Mouse (Mus musculus) CH12.LX (cell line): ENCODE measurements around the gene Lrrc23. TPM values are rescaled to one million over a fixed set of nuclear protein-coding genes. Genes with fewer than 3 reads are reported as not detected.

Experiments
- DNase-seq: peaks from one replicate; pipeline ENCODE4 v3.0.0-alpha.2; 2013; ENCODE audit errors: extremely low read depth
- H3K27ac ChIP-seq: 2 replicates; pipeline ENCODE4 v1.5.1; 2012; ENCODE audit warnings: low read depth, mild to moderate bottlenecking, control low read depth, moderate library complexity; ENCODE audit not compliant: insufficient read depth
- H3K27me3 ChIP-seq: replicated peaks from 2 replicates; pipeline ENCODE3; 2012; ENCODE audit warnings: inconsistent platforms
- H3K36me3 ChIP-seq, 2 experiments: replicated peaks in 1 of 2; 2 replicates each; pipeline versions ENCODE3 to v1.6.1; 2012; ENCODE audit warnings: inconsistent platforms in 1 of 2, low read length in 1 of 2, mild to moderate bottlenecking in 1 of 2, mixed read lengths in 1 of 2, moderate library complexity in 1 of 2; ENCODE audit not compliant: control insufficient read depth in 1 of 2, insufficient read depth in 1 of 2
- H3K4me1 ChIP-seq, 2 experiments: 2 replicates each; pipeline ENCODE4 v1.6.1; 2012; ENCODE audit warnings: inconsistent platforms in 1 of 2, moderate library complexity in 1 of 2; ENCODE audit not compliant: insufficient read depth in 2 of 2, control insufficient read depth in 1 of 2
- H3K4me2 ChIP-seq: 2 replicates; pipeline ENCODE4 v1.6.1; 2012; ENCODE audit warnings: low read depth, mild to moderate bottlenecking, control low read depth; ENCODE audit not compliant: poor library complexity, insufficient read depth, severe bottlenecking
- H3K4me3 ChIP-seq, 3 experiments: fragments of 150-350 bp in 1 of 3; sonication (generic) in 1 of 3; replicated peaks in 1 of 3; 2 replicates each; pipeline versions ENCODE3 to v1.5.1; 2011 to 2012; ENCODE audit warnings: low read depth in 2 of 3, low read length in 2 of 3, mild to moderate bottlenecking in 2 of 3, moderate library complexity in 2 of 3, control low read depth in 1 of 3, improper control_type of control experiment in 1 of 3, inconsistent platforms in 1 of 3, mixed read lengths in 1 of 3; ENCODE audit not compliant: poor library complexity in 1 of 3
- H3K79me2 ChIP-seq: replicated peaks from 2 replicates; pipeline ENCODE4 v1.6.1; 2012; ENCODE audit warnings: mild to moderate bottlenecking, moderate library complexity; ENCODE audit not compliant: control insufficient read depth, poor library complexity, insufficient read depth, severe bottlenecking; ENCODE audit errors: extremely low read depth
- H3K9ac ChIP-seq: 2 replicates; pipeline ENCODE4 v1.6.1; 2012; ENCODE audit warnings: low read depth, mild to moderate bottlenecking, control low read depth, moderate library complexity; ENCODE audit not compliant: insufficient read depth
- H3K9me3 ChIP-seq: replicated peaks from 2 replicates; pipeline ENCODE3; 2012; ENCODE audit warnings: low read length, inconsistent platforms, mixed read lengths
- BHLHE40 ChIP-seq: IDR thresholded peaks from 2 replicates; pipeline ENCODE4 v1.6.1; 2011; ENCODE audit warnings: mild to moderate bottlenecking, low read depth, low read length, improper control_type of control experiment
- CTCF ChIP-seq, 2 experiments: IDR thresholded peaks in 1 of 2; conservative IDR thresholded peaks in 1 of 2; 2 replicates each; pipeline ENCODE4 v1.5.1; 2011 to 2012; ENCODE audit warnings: low read depth in 2 of 2, low read length in 2 of 2, improper control_type of control experiment in 1 of 2, inconsistent platforms in 1 of 2, mild to moderate bottlenecking in 1 of 2, moderate library complexity in 1 of 2
- E2F4 ChIP-seq: IDR thresholded peaks from 2 replicates; pipeline ENCODE4 v1.6.1; 2011; ENCODE audit warnings: low read depth, low read length, improper control_type of control experiment; ENCODE audit not compliant: insufficient replicate concordance
- ELF1 ChIP-seq: IDR thresholded peaks from 2 replicates; pipeline ENCODE4 v1.6.1; 2014; ENCODE audit warnings: low read depth, mild to moderate bottlenecking, inconsistent platforms, low read length, improper control_type of control experiment
- EP300 ChIP-seq: IDR thresholded peaks from 2 replicates; pipeline ENCODE4 v1.6.1; 2011; ENCODE audit warnings: low read length, improper control_type of control experiment
- GABPA ChIP-seq: IDR thresholded peaks from 2 replicates; pipeline ENCODE4 v1.6.1; 2012; ENCODE audit warnings: low read depth, low read length, improper control_type of control experiment, inconsistent platforms; ENCODE audit not compliant: insufficient replicate concordance
- IRF4 ChIP-seq: IDR thresholded peaks from 2 replicates; pipeline ENCODE4 v1.6.1; 2014; ENCODE audit warnings: low read depth, mild to moderate bottlenecking, inconsistent platforms, low read length, improper control_type of control experiment
- KAT2A ChIP-seq: IDR thresholded peaks from 2 replicates; pipeline ENCODE4 v1.6.1; 2012; ENCODE audit warnings: low read length, improper control_type of control experiment, inconsistent platforms; ENCODE audit not compliant: insufficient replicate concordance
- MAX ChIP-seq: IDR thresholded peaks from 2 replicates; pipeline ENCODE4 v1.6.1; 2011; ENCODE audit warnings: low read length, improper control_type of control experiment
- MYC ChIP-seq: IDR thresholded peaks from 2 replicates; pipeline ENCODE4 v1.6.1; 2011; ENCODE audit warnings: low read depth, mild to moderate bottlenecking, improper control_type of control experiment, low read length
- NRF1 ChIP-seq: IDR thresholded peaks from 2 replicates; pipeline ENCODE4 v1.6.1; 2014; ENCODE audit warnings: low read depth, mild to moderate bottlenecking, inconsistent platforms, low read length, improper control_type of control experiment, moderate library complexity
- POLR2A ChIP-seq: IDR thresholded peaks from 2 replicates; pipeline ENCODE4 v1.6.1; 2011; ENCODE audit warnings: low read depth, mild to moderate bottlenecking, improper control_type of control experiment, low read length
- POLR2AphosphoS2 ChIP-seq: IDR thresholded peaks from 2 replicates; pipeline ENCODE4 v1.6.1; 2011; ENCODE audit warnings: low read depth, low read length, improper control_type of control experiment
- RCOR1 ChIP-seq: conservative IDR thresholded peaks from 2 replicates; pipeline ENCODE4 v1.6.1; 2012; ENCODE audit warnings: low read depth, mild to moderate bottlenecking, inconsistent platforms, low read length, improper control_type of control experiment
- SIN3A ChIP-seq: IDR thresholded peaks from 2 replicates; pipeline ENCODE4 v1.6.1; 2012; ENCODE audit warnings: low read length, improper control_type of control experiment, inconsistent platforms
- TBP ChIP-seq: conservative IDR thresholded peaks from 2 replicates; pipeline ENCODE4 v1.6.1; 2011; ENCODE audit warnings: low read depth, low read length, improper control_type of control experiment
- UBTF ChIP-seq: IDR thresholded peaks from 2 replicates; pipeline ENCODE4 v1.6.1; 2012; ENCODE audit warnings: low read depth, mild to moderate bottlenecking, inconsistent platforms, low read length, improper control_type of control experiment, moderate library complexity
- USF1 ChIP-seq: IDR thresholded peaks from 2 replicates; pipeline ENCODE4 v1.6.1; 2014; ENCODE audit warnings: low read depth, mild to moderate bottlenecking, inconsistent platforms, low read length, improper control_type of control experiment
- ZC3H11A ChIP-seq: IDR thresholded peaks from 2 replicates; pipeline ENCODE4 v1.6.1; 2012; ENCODE audit warnings: low read depth, mild to moderate bottlenecking, inconsistent platforms, low read length, improper control_type of control experiment
- ZKSCAN1 ChIP-seq: IDR thresholded peaks from 2 replicates; pipeline ENCODE4 v1.6.1; 2012; ENCODE audit warnings: low read depth, inconsistent platforms, low read length, improper control_type of control experiment, borderline replicate concordance
- ZMIZ1 ChIP-seq: IDR thresholded peaks from 2 replicates; pipeline ENCODE4 v1.6.1; 2012; ENCODE audit warnings: low read depth, mild to moderate bottlenecking, inconsistent platforms, low read length, improper control_type of control experiment
- ZNF384 ChIP-seq: IDR thresholded peaks from 2 replicates; pipeline ENCODE4 v1.6.1; 2012; ENCODE audit warnings: low read depth, low read length, improper control_type of control experiment, inconsistent platforms
- dilution Hi-C: fragments of 300-500 bp; cut with MboI; formaldehyde crosslinking; loops from 2 replicates; pipeline ENCODE4 v1.14.3; 2020; ENCODE audit warnings: low sequenced_read_pairs; ENCODE audit not compliant: extremely low pct_unique_long_range_greater_than_20kb, extremely low pct_ligation_motif_present
- in situ Hi-C: fragments of 300-500 bp; cut with MboI; formaldehyde crosslinking; loops from 3 replicates; pipeline ENCODE4 v1.14.3; 2019; ENCODE audit warnings: low sequenced_read_pairs, low pct_ligation_motif_present, low pct_unique_long_range_greater_than_20kb, mixed read lengths
- polyA plus RNA-seq: library from polyadenylated mRNA; unstranded; fragments of >175 nt; gene quantifications from 2 replicates; pipeline ENCODE4 v1.2.1, GENCODE M21; 2012; ENCODE audit warnings: low read depth; ENCODE audit not compliant: insufficient read length
- total RNA-seq, 2 experiments: library from RNA; depleted of rRNA; stranded (reverse); fragments of 300-350 nt in 1 of 2; fragments of >200 nt in 1 of 2; gene quantifications; 2 replicates each; pipeline ENCODE4 v1.2.3; 2012 to 2014

The Lrrc23 gene
- total and polyA plus RNA-seq, 3 experiments = 0.20 TPM; not detected in 2

- 0 out of 2 replicates have a peak, but pooled peaks have one; percentile 33 for TF ChIP-seq ELF1
- no peak for TF ChIP-seq ZNF384
- TF ChIP-seq CTCF (conservative IDR thresholded peaks at IDR 0.05 in 1 of 2, IDR thresholded peaks at IDR 0.05 in 1 of 2; ENCODE audit: low read depth in 2 of 2, low read length in 2 of 2) = no peak
- no peak for TF ChIP-seq UBTF
- peak; percentile 92 for TF ChIP-seq BHLHE40
- no peak for TF ChIP-seq ZKSCAN1
- TF ChIP-seq KAT2A = no peak
- TF ChIP-seq MYC = no peak
- no peak for TF ChIP-seq ZC3H11A
- peak; percentile 90 for TF ChIP-seq USF1
- no peak for TF ChIP-seq RCOR1
- peak; percentile 87 for TF ChIP-seq MAX
- peak; percentile 54; the same call in 1 of the 2 replicates for TF ChIP-seq SIN3A
- peak; percentile 71 for TF ChIP-seq POLR2A
- TF ChIP-seq E2F4 = no peak
- peak; percentile 72; the same call in 1 of the 2 replicates for TF ChIP-seq POLR2AphosphoS2
- TF ChIP-seq NRF1 = no peak; the same call in 1 of the 2 replicates
- no peak for TF ChIP-seq GABPA
- TF ChIP-seq IRF4 = peak; percentile 73
- peak; percentile 58; the same call in 1 of the 2 replicates for TF ChIP-seq TBP
- TF ChIP-seq EP300 = peak; percentile 42
- peak; percentile 81; the same call in 1 of the 2 replicates for TF ChIP-seq ZMIZ1
Measured at GRCm38 (mm10) chr6:124729850-124730705, 49.4 kb downstream of the Lrrc23 start (continued).

GRCm38 (mm10) chr6:124728621-124729020, 50.9 kb downstream of the Lrrc23 start:
- peaks cover 40 to 70% of the 10 kb centered on the region in 2 experiments for H3K4me1 ChIP-seq
- no peak overlapping the region for H3K4me3 ChIP-seq
- in situ Hi-C loops = no loop called here
- H3K9me3 ChIP-seq = no peaks in the 10 kb centered on the region
- H3K36me3 ChIP-seq = peaks cover 56 to 72% of the 10 kb centered on the region in 2 experiments
- H3K27ac ChIP-seq = peak overlapping the region; percentile 69
- dilution Hi-C loops = no loop called here
- TF ChIP-seq POLR2A (0 out of 2 replicates have a peak, but pooled peaks have one; percentile 10), RCOR1 (no peak), NRF1 (no peak), SIN3A (no peak), ELF1 (no peak), EP300 (no peak)
- H3K9ac ChIP-seq = peak overlapping the region; percentile 61; the same call in 1 of the 2 replicates
- H3K79me2 ChIP-seq = peaks cover 36% of the 10 kb centered on the region
- no peak for DNase-seq
- no peak overlapping the region for H3K4me2 ChIP-seq
- H3K27me3 ChIP-seq = no peaks in the 10 kb centered on the region
